Mouse (Mus musculus): ENCODE data around the gene Dpagt1.
"Not testable (repeated sequence)": the region's sequence is repeated elsewhere in the genome, so short reads cannot be mapped to it uniquely, and the experiment has no call there.

Dpagt1 gene

GRCm38 (mm10) chr9:44337436-44338169, 11.8 kb downstream of the Dpagt1 start:
- in situ Hi-C loops (cut with MboI, MseI): no loop called here

- in situ Hi-C loops (cut with MboI, MseI): no loop called here
These were observed 12.8 kb downstream of the Dpagt1 start for GRCm38 (mm10) chr9:44338574-44338973.

- in situ Hi-C loops (cut with MboI, MseI): loop anchor here (5.0 kb wide), 1 partner anchor 56 kb away; the partner anchor contains the start of gene Slc37a4
These were observed 15.7 kb downstream of the Dpagt1 start for GRCm38 (mm10) chr9:44341487-44341886.

GRCm38 (mm10) chr9:44342173-44342572, 16.4 kb downstream of the Dpagt1 start:
- in situ Hi-C loops (cut with MboI, MseI): loop anchor here (5.0 kb wide), 1 partner anchor 55 kb away; the partner anchor contains the start of gene Slc37a4

- in situ Hi-C loops (cut with MboI, MseI): loop anchor here (5.0 kb wide), 1 partner anchor 55 kb away; the partner anchor contains the start of gene Slc37a4
These were observed 16.8 kb downstream of the Dpagt1 start for GRCm38 (mm10) chr9:44342605-44343004.

GRCm38 (mm10) chr9:44343290-44343689, 17.5 kb downstream of the Dpagt1 start:
- in situ Hi-C loops (cut with MboI, MseI): loop anchor here (5.0 kb wide), 1 partner anchor 54 kb away; the partner anchor contains the start of gene Slc37a4

- in situ Hi-C loops (cut with MboI, MseI): loop anchor here (5.0 kb wide), 1 partner anchor 53 kb away; the partner anchor contains the start of gene Slc37a4
These were observed 18.1 kb downstream of the Dpagt1 start, which contains the start of gene Hmbs for GRCm38 (mm10) chr9:44343781-44344421. Gene Hmbs (minus strand): TSS chr9:44344228.

GRCm38 (mm10) chr9:44345570-44346433, 20.0 kb downstream of the Dpagt1 start:
- in situ Hi-C loops (cut with MboI, MseI): no loop called here

GRCm38 (mm10) chr9:44347166-44347565, 21.3 kb downstream of the Dpagt1 start:
- in situ Hi-C loops (cut with MboI, MseI): no loop called here

GRCm38 (mm10) chr9:44347621-44348020, 21.8 kb downstream of the Dpagt1 start:
- in situ Hi-C loops (cut with MboI, MseI): no loop called here

GRCm38 (mm10) chr9:44348546-44348945, 22.7 kb downstream of the Dpagt1 start:
- in situ Hi-C loops (cut with MboI, MseI): no loop called here

- in situ Hi-C loops (cut with MboI, MseI): no loop called here
These were observed 25.6 kb downstream of the Dpagt1 start for GRCm38 (mm10) chr9:44351396-44351795.

GRCm38 (mm10) chr9:44352337-44352736, 26.5 kb downstream of the Dpagt1 start:
- in situ Hi-C loops (cut with MboI, MseI): no loop called here

GRCm38 (mm10) chr9:44353142-44353541, 27.3 kb downstream of the Dpagt1 start:
- in situ Hi-C loops (cut with MboI, MseI): no loop called here

- in situ Hi-C loops (cut with MboI, MseI): no loop called here
These were observed 31.4 kb downstream of the Dpagt1 start for GRCm38 (mm10) chr9:44357207-44357606.

GRCm38 (mm10) chr9:44361190-44361917, 35.5 kb downstream of the Dpagt1 start, which contains the start of gene Vps11:
Gene Vps11 (minus strand): TSS chr9:44361670.
- in situ Hi-C loops (cut with MboI, MseI): no loop called here

GRCm38 (mm10) chr9:44361931-44362330, 36.1 kb downstream of the Dpagt1 start:
- in situ Hi-C loops (cut with MboI, MseI): not testable (repeated sequence)

- in situ Hi-C loops (cut with MboI, MseI): no loop called here
These were observed 38.7 kb downstream of the Dpagt1 start for GRCm38 (mm10) chr9:44364480-44364879.

GRCm38 (mm10) chr9:44373386-44373785, 47.6 kb downstream of the Dpagt1 start:
- in situ Hi-C loops (cut with MboI, MseI): no loop called here

GRCm38 (mm10) chr9:44376141-44376540, 50.3 kb downstream of the Dpagt1 start:
- in situ Hi-C loops (cut with MboI, MseI): no loop called here

GRCm38 (mm10) chr9:44377335-44377734, 51.5 kb downstream of the Dpagt1 start:
- in situ Hi-C loops (cut with MboI, MseI): not testable (repeated sequence)

All from T-helper 1 cell (primary cell).